Mouse (Mus musculus) layer of hippocampus, postnatal 36 days (tissue): Measurements from ENCODE around the gene Chn2. TPM values are rescaled to one million over a fixed set of nuclear protein-coding genes. Genes with fewer than 3 reads are reported as not detected.

Experiments
- total RNA-seq, 2 experiments: library from RNA; stranded (reverse); gene quantifications; 2 replicates each; pipeline ENCODE4 v1.2.3; 2021

The Chn2 gene
- total RNA-seq, 2 experiments from 2014 or later: 20.1 to 23.1 TPM

Other genes with a start within 250 kb of the Chn2 start
- gene Tril, start 218.7 kb upstream of the Chn2 start, total RNA-seq: 10 to 100 TPM; 33.6 to 38.5 TPM
- not detected for gene Cpvl, start 60.9 kb upstream of the Chn2 start, total RNA-seq